Mouse (Mus musculus) limb, embryonic 13.5 days (tissue): Measurements from ENCODE around the gene Sgca. TPM values are rescaled to one million over a fixed set of nuclear protein-coding genes. Genes with fewer than 3 reads are reported as not detected.
"Not testable (repeated sequence)": the region's sequence is repeated elsewhere in the genome, so short reads cannot be mapped to it uniquely, and the experiment has no call there.

ENCODE experiments used
- ATAC-seq: fragments of 200-750 bp; cut with Nextera tagmentation; 2 replicates; pipeline ENCODE4 v1.8.0; 2017; ENCODE audit warnings: low read depth, moderate number of reproducible peaks, moderate TSS enrichment; ENCODE audit not compliant: low FRiP score
- H3K27ac ChIP-seq: fragments of 300-500 bp; sonication (generic); 2 replicates; pipeline ENCODE4 v1.5.1; 2015; ENCODE audit warnings: inconsistent platforms, mild to moderate bottlenecking, moderate library complexity
- H3K27me3 ChIP-seq: fragments of 300-500 bp; sonication (generic); 2 replicates; pipeline ENCODE4 v1.6.1; 2015; ENCODE audit warnings: mild to moderate bottlenecking, inconsistent platforms
- H3K36me3 ChIP-seq: fragments of 300-500 bp; sonication (generic); 2 replicates; pipeline ENCODE4 v1.6.1; 2015; ENCODE audit warnings: inconsistent platforms, mild to moderate bottlenecking, moderate library complexity
- H3K4me1 ChIP-seq: fragments of 300-500 bp; sonication (generic); 2 replicates; pipeline ENCODE4 v1.6.1; 2015; ENCODE audit warnings: inconsistent platforms
- H3K4me2 ChIP-seq: fragments of 300-500 bp; sonication (generic); replicated peaks from 2 replicates; pipeline ENCODE4 v1.6.1; 2015; ENCODE audit warnings: inconsistent platforms, mild to moderate bottlenecking, moderate library complexity
- H3K4me3 ChIP-seq: fragments of 300-500 bp; sonication (generic); 2 replicates; pipeline ENCODE4 v1.5.1; 2015; ENCODE audit warnings: moderate library complexity, mild to moderate bottlenecking, inconsistent platforms
- H3K9ac ChIP-seq: fragments of 300-500 bp; sonication (generic); 2 replicates; pipeline ENCODE4 v1.6.1; 2015; ENCODE audit warnings: mild to moderate bottlenecking, inconsistent platforms
- H3K9me3 ChIP-seq: fragments of 300-500 bp; sonication (generic); 2 replicates; pipeline ENCODE4 v1.6.1; 2016; ENCODE audit warnings: inconsistent platforms
- WGBS: fragments of 180-500 bp; shearing (Covaris S2); methylation state at CpG from one replicate; pipeline ENCODE4 v1.1.7; 2015; 5-methylcytosine and 5-hydroxymethylcytosine counted together
- polyA plus RNA-seq: library from polyadenylated mRNA; unstranded; fragments of >200 nt; fragmentation: Nextera tagmentation; extraction: Ambion mirVana; gene quantifications from 2 replicates; pipeline ENCODE4 v1.2.1, GENCODE M21; 2015

Sgca gene
- polyA plus RNA-seq, 1 experiment from 2014 or later = 6.1 TPM

DNA sequence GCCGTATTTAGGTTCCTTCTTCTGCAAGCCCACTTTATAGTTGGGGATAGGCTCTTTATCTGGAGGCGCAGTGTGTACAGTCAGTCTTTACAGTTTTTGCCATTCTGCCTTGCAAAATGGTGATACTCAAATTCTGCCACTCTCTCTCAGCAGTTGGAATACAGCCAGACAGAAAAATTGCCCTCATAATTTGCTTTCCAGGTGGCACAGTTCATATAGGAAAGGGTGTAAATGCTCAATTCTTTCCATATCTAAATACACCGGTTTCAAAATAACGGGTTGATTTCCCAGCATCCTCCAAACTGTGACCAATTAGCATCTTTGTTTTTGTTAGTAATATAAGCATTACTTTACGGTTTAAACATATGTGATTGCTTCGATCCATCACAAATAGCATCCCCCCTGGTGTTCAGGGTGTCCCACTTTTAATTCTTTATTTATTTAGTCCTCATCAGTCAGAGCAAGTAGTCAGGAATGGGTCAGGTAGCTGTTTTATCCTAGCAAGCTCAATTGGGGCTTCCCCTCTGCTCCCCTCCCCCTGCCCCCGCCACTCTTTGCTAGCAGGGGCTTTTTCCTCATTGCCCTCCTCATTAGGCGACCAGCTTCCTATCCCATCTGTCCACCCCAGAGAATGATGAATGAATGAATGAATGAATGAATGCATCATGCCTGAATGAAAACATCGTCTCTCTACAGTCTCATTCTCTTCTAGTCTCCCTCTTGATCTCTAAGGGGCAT lies 2.2 kb upstream of the Sgca start:
- peak overlapping the region; percentile 51; the same call in 1 of the 2 replicates for H3K9ac ChIP-seq
- no peak overlapping the region for H3K27ac ChIP-seq
- peaks cover 12% of the 10 kb centered on the region for H3K4me1 ChIP-seq
- no peaks in the 10 kb centered on the region for H3K36me3 ChIP-seq
- H3K4me2 ChIP-seq = peak overlapping the region; percentile 60
- H3K27me3 ChIP-seq = no peaks in the 10 kb centered on the region
- no peaks in the 10 kb centered on the region for H3K9me3 ChIP-seq
- peak; percentile 24; the same call in 1 of the 2 replicates for ATAC-seq
- peak overlapping the region; percentile 33 for H3K4me3 ChIP-seq
- WGBS = 44% methylated on average over 9 of the region's 9 CpGs

DNA sequence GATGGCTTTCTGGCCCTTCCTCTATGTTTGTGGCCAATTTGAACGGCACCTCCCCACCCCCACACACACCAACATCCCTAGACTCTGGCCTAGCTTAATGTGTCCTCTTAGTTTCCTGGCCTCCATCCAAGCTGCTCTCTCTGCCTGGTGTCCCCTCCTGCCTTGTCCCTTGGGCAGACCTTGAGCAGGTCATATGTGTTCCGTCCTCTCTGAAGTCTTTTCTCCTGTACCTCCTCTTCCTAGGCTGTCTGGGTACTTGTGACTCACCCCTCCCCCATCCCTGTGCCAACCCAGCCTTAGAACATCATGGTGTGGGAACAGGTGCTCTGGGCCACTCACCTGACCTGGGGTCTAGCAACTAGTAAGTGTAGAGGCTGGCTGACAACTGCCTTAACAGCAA lies 1.2 kb downstream of the Sgca start:
- Histone ChIP-seq H3K36me3 (no peaks in the 10 kb centered on the region), H3K4me2 (no peak overlapping the region), H3K4me1 (peaks cover 12% of the 10 kb centered on the region), H3K27me3 (peaks cover 3% of the 10 kb centered on the region; the same call in 1 of the 2 replicates), H3K9me3 (no peaks in the 10 kb centered on the region), H3K4me3 (no peak overlapping the region), H3K27ac (no peak overlapping the region), H3K9ac (no peak overlapping the region)
- WGBS = 56% methylated on average over 2 of the region's 2 CpGs
- no peak for ATAC-seq

DNA sequence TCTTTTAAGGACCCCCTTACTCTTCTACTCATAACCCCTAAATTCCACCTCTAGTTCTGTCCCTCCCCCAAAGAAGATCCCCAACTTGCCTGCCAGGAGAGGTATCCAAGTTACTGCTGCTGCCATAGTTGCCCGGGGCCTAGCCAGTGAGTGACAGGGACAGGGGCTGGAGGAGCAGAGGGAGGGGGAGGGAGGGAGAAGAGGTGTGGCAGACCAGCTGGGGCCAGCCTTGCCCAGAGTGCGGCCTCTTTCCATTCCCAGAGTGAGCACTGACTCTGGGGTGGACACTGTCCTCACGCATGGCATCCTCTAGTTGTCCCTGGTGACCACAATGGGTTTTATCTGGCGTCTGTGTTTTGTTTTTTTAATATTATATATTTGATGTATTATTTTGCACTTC lies 2.8 kb downstream of the Sgca start:
- WGBS = 48% methylated on average over 4 of the region's 4 CpGs

DNA sequence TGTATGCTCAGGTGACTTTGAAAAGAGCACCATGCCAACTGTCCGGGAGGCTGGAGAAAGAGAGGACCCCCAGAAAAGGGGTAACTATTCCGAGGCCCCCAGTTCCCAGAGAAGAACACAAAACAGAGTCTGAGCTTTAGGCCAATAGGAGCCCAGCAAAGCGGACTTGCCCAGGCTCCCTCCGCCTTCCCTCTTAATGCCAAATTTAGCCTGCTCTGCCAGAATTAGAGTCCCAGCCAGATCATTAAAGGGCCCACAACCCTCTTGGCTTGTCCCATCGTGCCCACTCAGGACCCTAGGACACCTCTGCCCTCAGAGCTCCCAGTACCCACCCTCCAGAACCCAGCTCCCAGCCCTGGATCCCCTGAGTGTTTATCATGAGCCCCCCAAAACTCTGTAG lies 3.2 kb downstream of the Sgca start:
- H3K4me1 ChIP-seq = no peaks in the 10 kb centered on the region
- ATAC-seq = no peak
- H3K4me3 ChIP-seq = no peak overlapping the region
- H3K36me3 ChIP-seq = no peaks in the 10 kb centered on the region
- H3K9me3 ChIP-seq = no peaks in the 10 kb centered on the region
- 0 out of 2 replicates have a peak overlapping the region, but pooled peaks have one; percentile 16 for H3K4me2 ChIP-seq
- H3K27me3 ChIP-seq = peaks cover 4% of the 10 kb centered on the region; the same call in 1 of the 2 replicates
- H3K9ac ChIP-seq = 0 out of 2 replicates have a peak overlapping the region, but pooled peaks have one; percentile 21
- 62% methylated on average over 5 of the region's 5 CpGs for WGBS
- H3K27ac ChIP-seq = no peak overlapping the region

More for the DNA sequence above, 2.8 kb downstream of the Sgca start:
- no peaks in the 10 kb centered on the region for H3K9me3 ChIP-seq
- H3K36me3 ChIP-seq = no peaks in the 10 kb centered on the region
- H3K4me3 ChIP-seq = no peak overlapping the region
- peaks cover 3% of the 10 kb centered on the region; the same call in 1 of the 2 replicates for H3K27me3 ChIP-seq
- no peak overlapping the region for H3K4me2 ChIP-seq
- H3K9ac ChIP-seq = 0 out of 2 replicates have a peak overlapping the region, but pooled peaks have one; percentile 21
- peak; percentile 48; the same call in 1 of the 2 replicates for ATAC-seq
- peaks cover 4% of the 10 kb centered on the region; the same call in 1 of the 2 replicates for H3K4me1 ChIP-seq
- no peak overlapping the region for H3K27ac ChIP-seq

DNA sequence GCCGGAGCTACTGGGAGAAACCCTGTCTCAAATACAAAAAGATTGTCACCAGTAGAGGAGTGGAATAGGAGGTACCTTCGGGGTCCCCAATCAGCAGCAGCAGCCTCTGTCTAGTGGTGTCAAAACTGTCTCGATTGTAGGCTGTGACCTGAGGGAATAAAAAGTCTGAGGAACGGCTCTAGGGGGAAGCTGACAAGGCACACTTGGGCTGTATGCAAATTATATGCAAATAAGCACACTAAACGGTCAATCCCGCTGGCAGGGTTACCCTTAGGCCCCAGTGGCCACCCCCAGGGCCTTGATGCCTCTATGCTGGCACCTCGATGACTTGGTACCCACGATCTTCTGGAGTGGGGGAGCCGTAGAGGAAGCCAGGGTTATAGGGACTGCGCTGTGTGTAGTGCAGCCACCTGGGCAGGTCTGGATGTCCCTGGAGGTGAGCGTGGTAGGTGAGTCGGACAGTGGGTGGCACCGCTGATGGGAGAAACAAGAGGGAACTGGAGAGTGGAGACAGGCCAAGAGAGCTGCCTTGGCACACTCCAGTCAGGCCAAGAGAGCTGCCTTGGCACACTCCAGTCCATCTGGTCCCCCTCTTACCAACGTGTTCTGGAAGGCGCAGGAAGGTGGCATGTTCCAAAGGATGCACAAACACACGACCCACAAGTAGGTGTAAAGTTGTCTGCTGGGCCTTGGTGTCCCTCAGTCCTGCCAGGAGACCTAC lies 4.1 kb downstream of the Sgca start:
- no peak overlapping the region for H3K4me3 ChIP-seq
- H3K9ac ChIP-seq = no peak overlapping the region
- no peaks in the 10 kb centered on the region for H3K9me3 ChIP-seq
- 0 out of 2 replicates have a peak overlapping the region, but pooled peaks have one; percentile 16 for H3K4me2 ChIP-seq
- H3K4me1 ChIP-seq = no peaks in the 10 kb centered on the region
- ATAC-seq = no peak
- H3K27me3 ChIP-seq = peaks cover 6% of the 10 kb centered on the region; the same call in 1 of the 2 replicates
- no peaks in the 10 kb centered on the region for H3K36me3 ChIP-seq
- WGBS = 62% methylated on average over 16 of the region's 16 CpGs
- H3K27ac ChIP-seq = no peak overlapping the region

DNA sequence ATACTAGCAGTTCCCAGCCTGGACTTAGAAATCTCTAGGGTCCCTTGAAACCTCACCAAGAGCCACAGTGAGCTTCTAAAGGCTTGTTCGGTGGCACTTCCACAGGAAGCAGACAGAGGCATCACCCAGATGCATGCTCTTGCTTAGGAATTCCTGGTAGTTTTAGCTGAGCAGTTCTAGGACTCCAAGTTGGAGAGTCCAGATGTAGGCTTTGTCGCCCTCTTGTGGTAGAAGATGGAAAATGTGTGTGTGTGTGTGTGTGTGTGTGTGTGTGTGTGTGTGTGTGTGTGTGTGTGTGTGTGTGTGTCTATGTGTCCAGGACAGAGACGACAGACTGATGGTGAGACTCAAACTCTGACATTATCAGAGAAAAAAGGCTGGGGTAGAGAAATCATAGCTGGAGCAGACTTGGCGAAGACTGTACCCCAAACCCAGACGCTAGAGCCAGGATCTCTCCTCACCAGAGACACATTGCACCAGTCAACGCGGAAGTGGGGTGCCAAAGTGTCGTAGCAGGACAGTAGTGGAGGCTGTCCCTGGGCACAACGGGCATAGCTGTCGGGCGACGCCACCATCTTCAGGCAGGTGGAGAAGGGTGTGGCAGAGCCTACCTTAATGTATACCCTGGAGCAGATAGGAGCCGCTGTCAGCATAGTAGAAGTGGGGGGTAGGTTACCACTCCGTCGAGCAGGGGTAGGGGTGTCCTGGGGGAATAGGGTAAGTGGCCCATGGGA lies 5.8 kb downstream of the Sgca start:
- Histone ChIP-seq H3K4me2 (no peak overlapping the region), H3K9me3 (no peaks in the 10 kb centered on the region), H3K36me3 (no peaks in the 10 kb centered on the region), H3K27ac (no peak overlapping the region), H3K4me1 (no peaks in the 10 kb centered on the region), H3K4me3 (no peak overlapping the region), H3K9ac (no peak overlapping the region), H3K27me3 (peaks cover 6% of the 10 kb centered on the region; the same call in 1 of the 2 replicates)
- no peak for ATAC-seq
- 58% methylated on average over 15 of the region's 15 CpGs for WGBS

DNA sequence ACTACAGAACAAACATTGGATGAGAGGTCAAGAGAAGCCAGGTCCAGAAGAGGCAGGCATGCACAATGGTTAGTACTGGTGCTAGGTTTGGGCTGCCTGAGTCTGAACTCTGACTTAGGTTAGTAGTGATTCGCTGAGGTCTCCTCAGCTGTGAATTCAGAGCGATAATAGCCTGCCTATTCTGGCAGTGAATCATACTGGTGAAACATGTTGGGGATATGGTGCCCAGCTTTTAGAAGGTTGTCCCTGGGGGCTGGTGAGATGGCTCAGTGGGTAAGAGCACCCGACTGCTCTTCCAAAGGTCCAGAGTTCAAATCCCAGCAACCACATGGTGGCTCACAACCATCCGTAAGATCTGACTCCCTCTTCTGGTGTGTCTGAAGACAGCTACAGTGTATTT lies 6.4 kb downstream of the Sgca start:
- H3K27me3 ChIP-seq, H3K36me3 ChIP-seq, H3K9me3 ChIP-seq, H3K4me2 ChIP-seq, H3K4me1 ChIP-seq, H3K9ac ChIP-seq, H3K27ac ChIP-seq, ATAC-seq, H3K4me3 ChIP-seq: not testable (repeated sequence)
- 94% methylated on average over 4 of the region's 4 CpGs for WGBS

- Histone ChIP-seq H3K36me3 (no peaks in the 10 kb centered on the region), H3K4me2 (no peak overlapping the region), H3K27me3 (peaks cover 6% of the 10 kb centered on the region; the same call in 1 of the 2 replicates), H3K9ac (no peak overlapping the region), H3K4me3 (no peak overlapping the region), H3K27ac (no peak overlapping the region), H3K4me1 (no peaks in the 10 kb centered on the region), H3K9me3 (no peaks in the 10 kb centered on the region)
- 82% methylated on average over 7 of the region's 7 CpGs for WGBS
- no peak for ATAC-seq
Measured at GRCm38 (mm10) chr11:94968187-94968586, 7.9 kb downstream of the Sgca start.

- 34% methylated on average over 4 of the region's 4 CpGs for WGBS
- no peak within 1 kb of the TSS for H3K4me3 ChIP-seq
- H3K36me3 ChIP-seq = no peaks in the 10 kb centered on the region
- 0 out of 2 replicates have a peak, but pooled peaks cover 5% of the 10 kb centered on the region for H3K4me1 ChIP-seq
- no peak within 1 kb of the TSS for H3K9ac ChIP-seq
- H3K9me3 ChIP-seq = no peaks in the 10 kb centered on the region
- no peak within 1 kb of the TSS for H3K4me2 ChIP-seq
- no peak within 1 kb of the TSS for H3K27ac ChIP-seq
- ATAC-seq = no peak
- peaks cover 6% of the 10 kb centered on the region; the same call in 1 of the 2 replicates for H3K27me3 ChIP-seq
Measured at GRCm38 (mm10) chr11:94967419-94967818, 8.7 kb downstream of the Sgca start, which contains the start of gene Hils1. Hils1 (plus strand) TSS chr11:94967593.

GRCm38 (mm10) chr11:94962534-94963101 lies 13.5 kb downstream of the Sgca start:
- no peaks in the 10 kb centered on the region for H3K36me3 ChIP-seq
- no peak overlapping the region for H3K4me3 ChIP-seq
- H3K27me3 ChIP-seq = no peaks in the 10 kb centered on the region
- H3K4me1 ChIP-seq = peaks cover 17% of the 10 kb centered on the region
- H3K9me3 ChIP-seq = no peaks in the 10 kb centered on the region
- 0 out of 2 replicates have a peak overlapping the region, but pooled peaks have one; percentile 4 for H3K9ac ChIP-seq
- H3K27ac ChIP-seq = no peak overlapping the region
- no peak for ATAC-seq
- no peak overlapping the region for H3K4me2 ChIP-seq
- 75% methylated on average over 5 of the region's 5 CpGs for WGBS

DNA sequence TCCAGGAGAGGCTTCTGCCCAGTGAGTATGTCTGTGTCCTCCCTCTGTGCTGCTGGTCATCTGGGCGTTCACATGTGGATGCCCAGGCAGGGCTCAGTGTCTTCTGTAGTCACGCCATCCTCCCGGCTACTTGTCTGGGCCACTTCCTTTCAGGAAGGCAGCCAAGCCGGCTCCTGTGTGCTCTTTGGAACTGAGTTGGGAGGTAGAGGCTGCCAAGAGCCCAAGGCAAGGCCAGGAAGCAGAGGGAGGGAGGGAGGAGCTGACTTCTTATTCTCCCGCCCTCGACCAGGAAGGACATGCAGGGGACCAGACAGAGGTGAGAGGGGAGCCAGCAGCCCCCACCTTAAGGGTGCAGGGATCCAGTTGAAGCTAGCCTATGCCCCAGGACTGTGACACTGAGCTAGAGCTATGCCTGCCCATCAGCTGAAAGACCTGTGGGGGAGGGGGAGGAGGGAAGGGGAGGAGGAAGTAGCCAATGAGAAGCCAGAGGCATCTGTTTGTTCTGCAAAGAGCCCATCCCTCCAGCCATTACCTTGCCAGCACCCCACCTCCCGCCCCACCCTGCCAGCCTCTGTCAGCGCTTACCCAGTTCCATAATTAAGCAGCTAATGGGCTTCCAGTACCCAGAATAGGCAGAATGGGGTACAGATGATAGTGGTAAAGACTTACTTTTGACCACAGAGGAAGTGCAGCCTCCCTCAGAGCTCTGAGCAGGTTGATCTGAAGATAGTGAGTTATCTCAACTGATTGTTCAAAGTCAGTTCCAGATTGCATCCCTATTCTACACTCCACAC lies 17.9 kb downstream of the Sgca start:
- Histone ChIP-seq H3K4me1 (peaks cover 28% of the 10 kb centered on the region), H3K9ac (no peak overlapping the region), H3K36me3 (no peaks in the 10 kb centered on the region), H3K27ac (no peak overlapping the region; the same call in 1 of the 2 replicates), H3K4me3 (no peak overlapping the region), H3K27me3 (no peaks in the 10 kb centered on the region), H3K9me3 (no peaks in the 10 kb centered on the region), H3K4me2 (peak overlapping the region; percentile 26)
- peak; percentile 37; the same call in 1 of the 2 replicates for ATAC-seq
- WGBS = 14% methylated on average over 8 of the region's 8 CpGs
